Mouse (Mus musculus): Measurements from ENCODE around the gene Cxcl17.

DNA sequence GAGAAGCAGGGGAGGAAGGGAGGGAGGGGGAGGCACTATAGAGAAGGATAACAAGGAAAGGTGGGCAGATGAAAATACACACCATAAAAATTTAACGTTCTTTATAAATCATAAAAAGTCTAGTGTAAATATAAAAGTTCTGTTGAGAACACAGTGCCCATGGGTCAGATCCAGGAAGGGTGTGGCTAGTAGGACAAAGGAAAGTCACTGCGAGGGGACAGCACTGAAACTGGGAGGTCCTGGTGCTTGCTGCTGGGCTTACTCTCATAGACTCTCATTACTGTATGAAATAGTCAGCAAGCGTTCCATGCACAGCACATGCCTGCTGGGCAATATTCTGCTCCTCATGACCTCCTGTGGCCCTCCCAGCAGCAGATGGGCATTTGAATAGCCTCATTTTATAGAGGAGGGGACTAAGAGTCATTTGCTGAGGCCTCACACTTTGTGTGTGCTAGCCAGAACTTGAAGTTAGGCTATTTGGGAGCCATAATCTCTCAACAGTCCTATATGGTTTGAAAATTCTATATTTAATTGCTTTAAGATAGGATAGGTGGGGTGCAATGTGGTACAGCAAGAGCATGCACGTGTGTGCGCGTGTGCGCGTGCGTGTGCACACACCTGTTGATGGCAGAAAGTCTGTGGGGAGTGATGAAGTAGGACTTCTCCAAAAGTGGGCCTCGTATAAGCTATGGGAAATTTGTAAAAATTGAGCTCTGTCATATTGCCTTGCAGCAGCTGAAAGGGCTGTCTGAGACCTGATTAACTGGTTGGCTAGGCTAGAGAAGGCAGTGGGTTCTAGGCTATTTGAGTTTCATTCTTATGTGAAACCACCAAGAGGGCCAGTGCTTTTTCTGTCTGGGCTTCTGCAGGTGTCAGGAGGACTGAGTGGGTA is 22.2 kb upstream of the Cxcl17 start:
- TF ChIP-seq CTCF (IDR thresholded peaks at IDR 0.05; ENCODE audit: insufficient read depth, low read length): no peak
- TF ChIP-seq POLR2A (IDR thresholded peaks at IDR 0.05; ENCODE audit: borderline replicate concordance, extremely low read depth, low read depth, low read length): 0 out of 2 replicates have a peak, but pooled peaks have one; percentile 7
